In the genomic region with DNA sequence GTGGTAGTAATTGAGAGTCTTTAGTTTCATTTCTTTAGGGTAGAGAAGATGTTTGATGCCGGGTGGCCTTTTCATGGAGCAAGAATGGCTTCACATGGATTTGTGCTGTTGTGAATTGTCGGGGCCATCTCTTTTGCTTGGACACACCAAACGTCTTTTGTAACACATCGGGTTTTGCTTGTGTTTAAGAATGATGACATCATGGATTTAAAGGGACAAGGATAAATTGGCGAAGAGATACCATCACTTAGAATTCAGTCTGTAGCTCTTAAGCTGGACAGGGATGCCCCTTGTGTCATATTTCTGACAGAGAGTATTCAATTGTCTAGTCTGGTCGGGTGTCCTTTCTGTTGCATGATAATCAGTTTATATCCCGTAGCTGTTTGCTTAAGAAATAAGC, we compare ENCODE assay signal across 9 mouse cellular contexts. TPM values are rescaled to one million over a fixed set of nuclear protein-coding genes. Genes with fewer than 3 reads are reported as not detected.
DNase-seq lines count a peak whose midpoint lies in the region; ATAC-seq and TF ChIP-seq lines count a peak whose summit lies in the region.
"Had no signal": no experiment of that assay in that cellular context is flagged by ENCODE, and none has a peak within 500 bp of the region (broad histone marks: within the 10 kb centered on the region; RNA-seq: fewer than 3 reads in every experiment).

No protein-coding gene starts in this region.

- no peak overlapping the region for H3K9ac ChIP-seq in liver, adult 2 months (ENCODE audit: low read depth, low read length)
- peak overlapping the region; percentile 98 for H3K9ac ChIP-seq in embryonic facial prominence, embryonic 13.5 days
- peak overlapping the region; percentile 94; the same call in 1 of the 2 replicates for H3K9ac ChIP-seq in limb, embryonic 11.5 days (ENCODE audit: low read length)

- no peak for TF ChIP-seq POLR2A in liver, adult 2 months (IDR thresholded peaks at IDR 0.05; ENCODE audit: extremely low read depth, insufficient read depth, low read length)
- TF ChIP-seq POLR2A in olfactory bulb, adult 2 months (IDR thresholded peaks at IDR 0.05; ENCODE audit: insufficient read depth, low read depth, low read length): no peak

- no peaks in the 10 kb centered on the region for H3K9me3 ChIP-seq in embryonic facial prominence, embryonic 13.5 days
- H3K9me3 ChIP-seq in limb, embryonic 11.5 days (ENCODE audit: control insufficient read depth, low read length): no peaks in the 10 kb centered on the region

- peaks cover 6% of the 10 kb centered on the region for H3K4me1 ChIP-seq in liver, adult 2 months (ENCODE audit: control insufficient read depth, insufficient read depth, low read length)
- H3K4me1 ChIP-seq in embryonic facial prominence, embryonic 13.5 days: peaks cover 34% of the 10 kb centered on the region
- H3K4me1 ChIP-seq in limb, embryonic 11.5 days (ENCODE audit: control insufficient read depth, insufficient read depth, low read length): peaks cover 9% of the 10 kb centered on the region
- H3K4me1 ChIP-seq in olfactory bulb, adult 2 months (ENCODE audit: control insufficient read depth, insufficient read depth, low read length): peaks cover 8% of the 10 kb centered on the region; the same call in 1 of the 2 replicates

- no peaks in the 10 kb centered on the region for H3K36me3 ChIP-seq in liver, adult 2 months (ENCODE audit: control insufficient read depth, insufficient read depth, low read length)
- H3K36me3 ChIP-seq in embryonic facial prominence, embryonic 13.5 days: no peaks in the 10 kb centered on the region
- H3K36me3 ChIP-seq in limb, embryonic 11.5 days (ENCODE audit: control insufficient read depth, insufficient read depth, low read length): no peaks in the 10 kb centered on the region

- H3K4me2 ChIP-seq in embryonic facial prominence, embryonic 13.5 days: peak overlapping the region; percentile 78
- H3K4me2 ChIP-seq in limb, embryonic 11.5 days (ENCODE audit: low read depth, severe bottlenecking): peak overlapping the region; percentile 72

- H3K4me3 ChIP-seq in liver, adult 2 months (ENCODE audit: insufficient read depth, low read depth, low read length): peak overlapping the region; percentile 23; the same call in 1 of the 2 replicates
- H3K4me3 ChIP-seq in embryonic facial prominence, embryonic 13.5 days: peak overlapping the region; percentile 100
- peak overlapping the region; percentile 97; the same call in 1 of the 2 replicates for H3K4me3 ChIP-seq in limb, embryonic 11.5 days (ENCODE audit: low read depth, low read length)
- H3K4me3 ChIP-seq in olfactory bulb, adult 2 months (ENCODE audit: insufficient read depth, low read depth, low read length): peak overlapping the region; percentile 26; the same call in 1 of the 2 replicates

- no peak for TF ChIP-seq CTCF in liver, adult 2 months (IDR thresholded peaks at IDR 0.05; ENCODE audit: low read depth, low read length)
- TF ChIP-seq CTCF in olfactory bulb, adult 2 months (IDR thresholded peaks at IDR 0.05; ENCODE audit: insufficient read depth, low read depth, low read length): no peak

- no peaks in the 10 kb centered on the region for H3K27me3 ChIP-seq in liver, adult 2 months (ENCODE audit: control insufficient read depth, insufficient read depth, low read length)
- no peaks in the 10 kb centered on the region for H3K27me3 ChIP-seq in embryonic facial prominence, embryonic 13.5 days
- H3K27me3 ChIP-seq in limb, embryonic 11.5 days (ENCODE audit: control insufficient read depth, insufficient read depth, low read length): no peaks in the 10 kb centered on the region

- H3K27ac ChIP-seq in liver, adult 2 months (replicated peaks; ENCODE audit: insufficient read depth, low read depth, low read length): no peak overlapping the region
- no peak overlapping the region for H3K27ac ChIP-seq in embryonic facial prominence, embryonic 13.5 days
- no peak overlapping the region for H3K27ac ChIP-seq in limb, embryonic 11.5 days (replicated peaks; ENCODE audit: low read depth, low read length)
- H3K27ac ChIP-seq in olfactory bulb, adult 2 months (ENCODE audit: insufficient read depth, low read depth, low read length): no peak overlapping the region

- no peak for DNase-seq in liver, adult 2 months (ENCODE audit: extremely low read depth, low read depth, low spot score)
- DNase-seq in liver: no peak
- DNase-seq in limb, embryonic 11.5 days (ENCODE audit: low spot score): no peak
- DNase-seq in adrenal gland, postnatal 10 days: no peak
- no peak for DNase-seq in ovary, postnatal 36 days (ENCODE audit: low spot score)
- no peak for DNase-seq in spleen, postnatal 14 days (ENCODE audit: low spot score in 2 of 2)
- DNase-seq: right cerebral cortex, postnatal 25 days had no signal

- H3K79me2 ChIP-seq in liver, adult 2 months (ENCODE audit: control insufficient read depth, insufficient read depth, low read length): peaks cover 30% of the 10 kb centered on the region; the same call in 1 of the 2 replicates

- no peak for ATAC-seq in embryonic facial prominence, embryonic 13.5 days (ENCODE audit: insufficient number of reproducible peaks, insufficient read depth, low FRiP score, low TSS enrichment, low read depth)
- ATAC-seq in limb, embryonic 11.5 days (ENCODE audit: insufficient number of reproducible peaks, low FRiP score, low TSS enrichment, low read depth): no peak

- WGBS in liver, adult 2 months: 12% methylated on average over 7 of the region's 7 CpGs
- 30% methylated on average over 7 of the region's 7 CpGs for WGBS in embryonic facial prominence, embryonic 13.5 days
- WGBS in limb, embryonic 11.5 days: 58% methylated on average over 7 of the region's 7 CpGs
- 4% methylated on average over 7 of the region's 7 CpGs for WGBS in olfactory bulb, adult 2 months

RNA-seq across cellular contexts. Expression of a gene that starts 1.4 kb away (rescaled TPM):
- total RNA-seq in liver, adult 2 months (2014; rRNA removed): 2.0 and 2.8 TPM in 2 replicates
- 4.6 and 6.3 TPM in 2 replicates for polyA plus RNA-seq in liver, adult 2 months (2012; rRNA removed)
- polyA plus RNA-seq in embryonic facial prominence, embryonic 13.5 days (2015; fragmentation: Nextera tagmentation; extraction: Ambion mirVana): 23.3 and 24.2 TPM in 2 replicates
- 30.4 and 36.6 TPM in 2 replicates for polyA plus RNA-seq in limb, embryonic 11.5 days (2014; fragmentation: Nextera tagmentation; extraction: Ambion mirVana)
- 51.1 TPM in 1 of 2 replicates, not detected in the other for polyA plus RNA-seq in olfactory bulb, adult 2 months (2012; ENCODE audit: insufficient read depth, insufficient read length, low replicate concordance, missing spikeins)
- 10 to 100 TPM; 16.6 to 21.2 TPM for total RNA-seq in adrenal gland, postnatal 10 days (2021)

RNA-seq across cellular contexts. Expression of a gene that starts 9.5 kb away (rescaled TPM):
- total RNA-seq in liver, adult 2 months (2014; rRNA removed): 26.6 and 39.5 TPM in 2 replicates
- 43.6 and 46.8 TPM in 2 replicates for polyA plus RNA-seq in liver, adult 2 months (2012; rRNA removed)
- polyA plus RNA-seq in embryonic facial prominence, embryonic 13.5 days (2015; fragmentation: Nextera tagmentation; extraction: Ambion mirVana): 40.5 and 42.4 TPM in 2 replicates
- polyA plus RNA-seq in limb, embryonic 11.5 days (2014; fragmentation: Nextera tagmentation; extraction: Ambion mirVana): 30.5 and 39.1 TPM in 2 replicates
- polyA plus RNA-seq in olfactory bulb, adult 2 months (2012; ENCODE audit: insufficient read depth, insufficient read length, low replicate concordance, missing spikeins): not detected in 2 replicates
- 100 to 1,000 TPM; 111 to 115 TPM for total RNA-seq in adrenal gland, postnatal 10 days (2021)

Comparison
In these comparisons a context has a peak if more than half of its experiments do, and no peak if none do; other contexts are left out.
1. H3K4me3 ChIP-seq: peak in every context shown above with its lines; median percentile 100 in embryonic facial prominence, embryonic 13.5 days; 97 in limb, embryonic 11.5 days; 26 in olfactory bulb, adult 2 months; 23 in liver, adult 2 months.
2. RNA of a gene that starts 9.5 kb away (polyA plus RNA-seq): 43.6 to 46.8 TPM in liver, adult 2 months, 40.5 to 42.4 TPM in embryonic facial prominence, embryonic 13.5 days and 30.5 to 39.1 TPM in limb, embryonic 11.5 days; not detected in olfactory bulb, adult 2 months; every median in the first group is over 10 times any median in the second.